Mouse (Mus musculus): Measurements from ENCODE around the gene Dnajc17. TPM values are rescaled to one million over a fixed set of nuclear protein-coding genes. Genes with fewer than 3 reads are reported as not detected.
A peak's percentile ranks its signal among the peaks of the same experiment; 100 is the strongest.

Dnajc17 gene
- polyA plus RNA-seq, 1 experiment = 13.5 TPM

- H3K4me3 ChIP-seq (ENCODE audit: insufficient read depth, low read length) = no peak overlapping the region
- no peak overlapping the region for H3K27ac ChIP-seq (ENCODE audit: insufficient read depth, low read depth, low read length)
- H3K4me1 ChIP-seq (ENCODE audit: control insufficient read depth, insufficient read depth, low read length) = peaks cover 18% of the 10 kb centered on the region
- TF ChIP-seq POLR2A (IDR thresholded peaks at IDR 0.05; ENCODE audit: borderline replicate concordance, low read depth, low read length) = no peak
- no peak for TF ChIP-seq CTCF (IDR thresholded peaks at IDR 0.05; ENCODE audit: low read depth, low read length)
These were observed 31.7 kb upstream of the Dnajc17 start for GRCm38 (mm10) chr2:119240075-119240818.

- Histone ChIP-seq H3K27ac (ENCODE audit: insufficient read depth, low read depth, low read length) (no peak overlapping the region), H3K4me3 (ENCODE audit: insufficient read depth, low read length) (no peak overlapping the region), H3K4me1 (ENCODE audit: control insufficient read depth, insufficient read depth, low read length) (peaks cover 18% of the 10 kb centered on the region)
- no peak for TF ChIP-seq POLR2A (IDR thresholded peaks at IDR 0.05; ENCODE audit: borderline replicate concordance, low read depth, low read length)
- TF ChIP-seq CTCF (IDR thresholded peaks at IDR 0.05; ENCODE audit: low read depth, low read length) = no peak
These were observed 30.1 kb upstream of the Dnajc17 start for GRCm38 (mm10) chr2:119238671-119239070.

GRCm38 (mm10) chr2:119237871-119238220 is 29.3 kb upstream of the Dnajc17 start:
- peak overlapping the region; percentile 55 for H3K4me3 ChIP-seq (ENCODE audit: insufficient read depth, low read length)
- H3K27ac ChIP-seq (ENCODE audit: insufficient read depth, low read depth, low read length) = no peak overlapping the region
- TF ChIP-seq POLR2A (IDR thresholded peaks at IDR 0.05; ENCODE audit: borderline replicate concordance, low read depth, low read length) (no peak), CTCF (IDR thresholded peaks at IDR 0.05; ENCODE audit: low read depth, low read length) (no peak)
- H3K4me1 ChIP-seq (ENCODE audit: control insufficient read depth, insufficient read depth, low read length) = peaks cover 20% of the 10 kb centered on the region

- Histone ChIP-seq H3K27ac (ENCODE audit: insufficient read depth, low read depth, low read length) (no peak within 1 kb of the TSS), H3K4me3 (ENCODE audit: insufficient read depth, low read length) (peak within 1 kb of the TSS; percentile 55), H3K4me1 (ENCODE audit: control insufficient read depth, insufficient read depth, low read length) (peaks cover 17% of the 10 kb centered on the region)
- TF ChIP-seq POLR2A (IDR thresholded peaks at IDR 0.05; ENCODE audit: borderline replicate concordance, low read depth, low read length) (no peak), CTCF (IDR thresholded peaks at IDR 0.05; ENCODE audit: low read depth, low read length) (no peak)
These were observed 28.7 kb upstream of the Dnajc17 start, which contains the start of gene Spint1 for GRCm38 (mm10) chr2:119237210-119237870. Spint1 (plus strand) TSS chr2:119237362.

GRCm38 (mm10) chr2:119236682-119237209 is 28.2 kb upstream of the Dnajc17 start:
- no peak for TF ChIP-seq POLR2A (IDR thresholded peaks at IDR 0.05; ENCODE audit: borderline replicate concordance, low read depth, low read length)
- no peak for TF ChIP-seq CTCF (IDR thresholded peaks at IDR 0.05; ENCODE audit: low read depth, low read length)
- H3K4me1 ChIP-seq (ENCODE audit: control insufficient read depth, insufficient read depth, low read length) = peaks cover 11% of the 10 kb centered on the region
- H3K4me3 ChIP-seq (ENCODE audit: insufficient read depth, low read length) = peak overlapping the region; percentile 55
- H3K27ac ChIP-seq (ENCODE audit: insufficient read depth, low read depth, low read length) = no peak overlapping the region

GRCm38 (mm10) chr2:119229775-119230704 is 21.4 kb upstream of the Dnajc17 start, which contains the start of gene Ppp1r14d:
Ppp1r14d (minus strand) TSS chr2:119229906.
- Histone ChIP-seq H3K4me1 (ENCODE audit: control insufficient read depth, insufficient read depth, low read length) (0 out of 2 replicates have a peak, but pooled peaks cover 2% of the 10 kb centered on the region), H3K27ac (ENCODE audit: insufficient read depth, low read depth, low read length) (no peak within 1 kb of the TSS), H3K4me3 (ENCODE audit: insufficient read depth, low read length) (no peak within 1 kb of the TSS)
- TF ChIP-seq CTCF (IDR thresholded peaks at IDR 0.05; ENCODE audit: low read depth, low read length) = no peak
- TF ChIP-seq POLR2A (IDR thresholded peaks at IDR 0.05; ENCODE audit: borderline replicate concordance, low read depth, low read length) = no peak

GRCm38 (mm10) chr2:119209176-119209507 is 547 bp upstream of the Dnajc17 start:
- TF ChIP-seq POLR2A (IDR thresholded peaks at IDR 0.05; ENCODE audit: borderline replicate concordance, low read depth, low read length) = no peak
- no peak for TF ChIP-seq CTCF (IDR thresholded peaks at IDR 0.05; ENCODE audit: low read depth, low read length)
- Histone ChIP-seq H3K4me3 (ENCODE audit: insufficient read depth, low read length) (peak overlapping the region; percentile 88), H3K27ac (ENCODE audit: insufficient read depth, low read depth, low read length) (no peak overlapping the region), H3K4me1 (ENCODE audit: control insufficient read depth, insufficient read depth, low read length) (peaks cover 7% of the 10 kb centered on the region)

- peak overlapping the region; percentile 87 for H3K27ac ChIP-seq (ENCODE audit: insufficient read depth, low read depth, low read length)
- peak overlapping the region; percentile 88 for H3K4me3 ChIP-seq (ENCODE audit: insufficient read depth, low read length)
- peaks cover 19% of the 10 kb centered on the region for H3K4me1 ChIP-seq (ENCODE audit: control insufficient read depth, insufficient read depth, low read length)
- TF ChIP-seq CTCF (IDR thresholded peaks at IDR 0.05; ENCODE audit: low read depth, low read length) (no peak), POLR2A (IDR thresholded peaks at IDR 0.05; ENCODE audit: borderline replicate concordance, low read depth, low read length) (no peak)
These were observed 643 bp downstream of the Dnajc17 start for GRCm38 (mm10) chr2:119207961-119208343.

GRCm38 (mm10) chr2:119203871-119204460 is 4.6 kb downstream of the Dnajc17 start:
- H3K4me1 ChIP-seq (ENCODE audit: control insufficient read depth, insufficient read depth, low read length) = peaks cover 18% of the 10 kb centered on the region
- no peak overlapping the region for H3K27ac ChIP-seq (ENCODE audit: insufficient read depth, low read depth, low read length)
- TF ChIP-seq POLR2A (IDR thresholded peaks at IDR 0.05; ENCODE audit: borderline replicate concordance, low read depth, low read length) (no peak), CTCF (IDR thresholded peaks at IDR 0.05; ENCODE audit: low read depth, low read length) (no peak)
- H3K4me3 ChIP-seq (ENCODE audit: insufficient read depth, low read length) = no peak overlapping the region

Data from bone marrow macrophage, adult 2 months (primary cell).